Mouse (Mus musculus) embryonic facial prominence, embryonic 10.5 days (tissue): ENCODE results near the gene Apoa1. TPM values are rescaled to one million over a fixed set of nuclear protein-coding genes. Genes with fewer than 3 reads are reported as not detected.

Experiments used
- DNase-seq: peaks from one replicate; pipeline ENCODE4 v3.0.0-alpha.2; 2017; ENCODE audit warnings: low spot score
- H3K27ac ChIP-seq: fragments of 300-500 bp; sonication (generic); replicated peaks from 2 replicates; pipeline ENCODE4 v1.5.1; 2016; ENCODE audit warnings: mild to moderate bottlenecking
- H3K27me3 ChIP-seq: fragments of 300-500 bp; sonication (generic); replicated peaks from 2 replicates; pipeline ENCODE4 v1.6.1; 2016; ENCODE audit warnings: low read depth, mild to moderate bottlenecking; ENCODE audit not compliant: poor library complexity, severe bottlenecking
- H3K36me3 ChIP-seq: fragments of 300-500 bp; sonication (generic); replicated peaks from 2 replicates; pipeline ENCODE4 v1.6.1; 2016; ENCODE audit warnings: mild to moderate bottlenecking, moderate library complexity
- H3K4me1 ChIP-seq: fragments of 300-500 bp; sonication (generic); 2 replicates; pipeline ENCODE4 v1.6.1; 2016
- H3K4me3 ChIP-seq: fragments of 300-500 bp; sonication (generic); 2 replicates; pipeline ENCODE4 v1.5.1; 2016; ENCODE audit warnings: mild to moderate bottlenecking, moderate library complexity
- H3K9me3 ChIP-seq: fragments of 300-500 bp; sonication (generic); 2 replicates; pipeline ENCODE4 v1.6.1; 2016; ENCODE audit warnings: mild to moderate bottlenecking
- WGBS: fragments of 180-500 bp; shearing (Covaris S2); methylation state at CpG from one replicate; pipeline ENCODE4 v1.1.7; 2016; 5-methylcytosine and 5-hydroxymethylcytosine counted together
- polyA plus RNA-seq: library from polyadenylated mRNA; unstranded; fragments of >200 nt; fragmentation: Nextera tagmentation; extraction: Ambion mirVana; gene quantifications from 2 replicates; pipeline ENCODE4 v1.2.1, GENCODE M21; 2016

Gene Apoa1
- polyA plus RNA-seq, 1 experiment from 2014 or later: 1.4 TPM

DNA sequence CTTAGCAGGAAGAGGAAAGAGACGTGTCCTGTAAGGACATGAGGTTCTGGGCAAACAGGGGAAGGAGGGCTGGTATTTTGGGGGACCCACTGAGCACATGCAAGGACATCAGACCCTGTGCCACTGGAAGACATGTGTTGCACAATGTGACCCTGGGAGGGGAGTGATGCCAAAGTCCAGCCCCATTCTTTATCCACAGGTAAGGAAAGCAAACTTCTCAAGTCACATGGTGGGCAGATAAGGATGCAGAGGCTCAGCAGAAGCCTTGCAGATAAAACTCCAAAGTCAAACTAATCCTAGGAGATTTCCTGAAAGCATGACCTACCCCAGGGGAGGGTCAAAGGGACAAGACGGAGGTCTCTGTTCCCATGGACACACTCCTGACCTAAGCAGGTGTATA is 13.4 kb downstream of the Apoa1 start:
- DNase-seq: no peak
- WGBS: 77% methylated on average over 2 of the region's 2 CpGs
- Histone ChIP-seq H3K27ac (no peak overlapping the region), H3K4me1 (peaks cover 8% of the 10 kb centered on the region), H3K36me3 (no peaks in the 10 kb centered on the region), H3K4me3 (no peak overlapping the region), H3K27me3 (peaks cover 12% of the 10 kb centered on the region; the same call in 1 of the 2 replicates), H3K9me3 (no peaks in the 10 kb centered on the region)

GRCm38 (mm10) chr9:46243122-46243521 is 14.7 kb downstream of the Apoa1 start:
- H3K36me3 ChIP-seq: no peaks in the 10 kb centered on the region
- no peaks in the 10 kb centered on the region for H3K9me3 ChIP-seq
- peaks cover 8% of the 10 kb centered on the region for H3K4me1 ChIP-seq
- no peak overlapping the region for H3K4me3 ChIP-seq
- H3K27me3 ChIP-seq: peaks cover 12% of the 10 kb centered on the region
- WGBS: 68% methylated on average over 4 of the region's 4 CpGs
- DNase-seq: no peak
- H3K27ac ChIP-seq: no peak overlapping the region

- Histone ChIP-seq H3K27me3 (peaks cover 12% of the 10 kb centered on the region), H3K36me3 (no peaks in the 10 kb centered on the region), H3K4me3 (no peak overlapping the region), H3K27ac (no peak overlapping the region), H3K4me1 (peaks cover 8% of the 10 kb centered on the region), H3K9me3 (no peaks in the 10 kb centered on the region)
- DNase-seq: no peak
- 55% methylated on average over 8 of the region's 8 CpGs for WGBS
Measured at GRCm38 (mm10) chr9:46243584-46243983, 15.2 kb downstream of the Apoa1 start.

DNA sequence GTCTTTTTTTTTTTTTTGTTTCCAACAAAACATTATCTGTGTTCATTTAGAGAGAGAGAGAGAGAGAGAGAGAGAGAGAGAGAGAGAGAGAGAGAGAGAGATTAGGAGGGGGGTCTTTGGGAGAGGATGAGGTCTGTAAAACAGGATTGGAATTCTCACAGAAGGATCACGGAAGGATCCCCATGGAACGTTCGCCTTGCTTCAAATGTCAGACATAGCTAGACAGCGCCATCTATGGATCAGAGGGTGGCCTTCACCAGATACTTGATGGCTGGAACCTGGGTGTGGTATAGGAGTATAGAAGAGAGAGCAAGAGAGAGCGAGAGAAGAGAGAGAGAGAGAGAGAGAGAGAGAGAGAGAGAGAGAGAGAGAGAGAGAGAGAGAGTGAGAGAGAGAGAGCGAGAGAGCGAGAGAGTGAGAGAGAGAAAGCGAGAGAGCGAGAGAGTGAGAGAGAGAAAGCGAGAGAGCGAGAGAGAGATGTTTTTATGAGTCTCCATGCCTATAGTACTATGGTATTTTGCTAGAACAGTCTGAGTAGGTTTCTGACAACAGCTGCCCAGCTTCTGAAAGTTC is 18.5 kb downstream of the Apoa1 start:
- 27% methylated on average over 11 of the region's 11 CpGs for WGBS
- H3K4me1 ChIP-seq: peaks cover 8% of the 10 kb centered on the region
- H3K4me3 ChIP-seq: no peak overlapping the region
- H3K36me3 ChIP-seq: no peaks in the 10 kb centered on the region
- H3K9me3 ChIP-seq: no peaks in the 10 kb centered on the region
- peaks cover 12% of the 10 kb centered on the region for H3K27me3 ChIP-seq
- H3K27ac ChIP-seq: no peak overlapping the region
- DNase-seq: peak; percentile 75

- no peaks in the 10 kb centered on the region for H3K36me3 ChIP-seq
- peaks cover 5% of the 10 kb centered on the region; the same call in 1 of the 2 replicates for H3K4me1 ChIP-seq
- H3K9me3 ChIP-seq: no peaks in the 10 kb centered on the region
- no peak for DNase-seq
- WGBS: 87% methylated on average over 7 of the region's 7 CpGs
- H3K27me3 ChIP-seq: no peaks in the 10 kb centered on the region
- no peak overlapping the region for H3K4me3 ChIP-seq
- H3K27ac ChIP-seq: no peak overlapping the region
Measured at GRCm38 (mm10) chr9:46256177-46256576, 27.8 kb downstream of the Apoa1 start.

- H3K9me3 ChIP-seq: no peaks in the 10 kb centered on the region
- DNase-seq: no peak
- H3K4me3 ChIP-seq: no peak overlapping the region
- 89% methylated on average over 10 of the region's 10 CpGs for WGBS
- no peaks in the 10 kb centered on the region for H3K27me3 ChIP-seq
- no peak overlapping the region for H3K27ac ChIP-seq
- H3K4me1 ChIP-seq: peaks cover 5% of the 10 kb centered on the region; the same call in 1 of the 2 replicates
- H3K36me3 ChIP-seq: no peaks in the 10 kb centered on the region
Measured at GRCm38 (mm10) chr9:46256658-46257385, 28.4 kb downstream of the Apoa1 start.

DNA sequence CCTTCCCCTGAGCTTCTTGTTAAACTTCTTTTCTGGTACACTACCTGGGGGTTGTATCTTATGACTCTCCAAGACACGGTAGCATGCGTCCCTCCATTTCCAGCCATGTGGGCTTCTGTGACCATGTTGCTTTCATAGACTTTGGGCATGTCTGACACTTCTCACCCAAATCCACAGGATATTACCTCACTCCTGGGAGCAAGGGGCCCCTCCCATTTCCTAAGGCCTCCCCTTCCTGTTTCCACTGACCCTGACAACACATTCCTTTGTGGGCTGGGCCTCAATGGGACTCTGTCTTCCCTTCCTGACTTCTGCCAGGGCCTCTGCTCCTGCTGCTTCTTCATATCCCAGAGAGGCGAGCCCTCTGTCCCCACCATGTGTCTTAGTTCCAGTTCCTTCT is 29.2 kb downstream of the Apoa1 start:
- Histone ChIP-seq H3K27ac (no peak overlapping the region), H3K4me1 (peaks cover 5% of the 10 kb centered on the region; the same call in 1 of the 2 replicates), H3K9me3 (no peaks in the 10 kb centered on the region), H3K4me3 (no peak overlapping the region), H3K36me3 (no peaks in the 10 kb centered on the region), H3K27me3 (no peaks in the 10 kb centered on the region)
- WGBS: 86% methylated on average over 3 of the region's 3 CpGs
- no peak for DNase-seq

GRCm38 (mm10) chr9:46259111-46259510 is 30.7 kb downstream of the Apoa1 start:
- Histone ChIP-seq H3K9me3 (no peaks in the 10 kb centered on the region), H3K4me1 (peaks cover 5% of the 10 kb centered on the region; the same call in 1 of the 2 replicates), H3K27me3 (no peaks in the 10 kb centered on the region), H3K27ac (no peak overlapping the region), H3K36me3 (no peaks in the 10 kb centered on the region), H3K4me3 (no peak overlapping the region)
- WGBS: 88% methylated on average over 6 of the region's 6 CpGs
- DNase-seq: no peak

DNA sequence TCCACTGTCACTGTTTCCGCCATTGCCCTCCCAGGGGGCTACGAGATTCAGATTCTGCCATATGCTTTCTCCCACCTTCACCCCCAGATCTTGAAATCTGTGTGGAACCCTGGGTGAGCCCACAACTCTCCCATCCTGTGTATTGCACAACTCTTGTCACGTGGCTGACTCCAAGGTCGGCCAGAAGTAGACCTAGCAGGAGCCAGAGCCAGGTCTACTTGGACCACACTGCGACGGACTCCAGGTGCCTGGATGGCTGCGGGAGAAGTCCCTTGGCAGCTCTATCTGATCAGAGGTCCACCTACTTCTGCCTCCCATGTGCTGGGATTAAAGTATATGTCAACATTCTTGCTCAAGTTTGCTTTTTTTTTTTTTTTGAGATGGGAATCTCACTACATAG is 32.8 kb downstream of the Apoa1 start:
- peaks cover 5% of the 10 kb centered on the region; the same call in 1 of the 2 replicates for H3K4me1 ChIP-seq
- H3K4me3 ChIP-seq: no peak overlapping the region
- WGBS: 88% methylated on average over 7 of the region's 7 CpGs
- H3K27me3 ChIP-seq: no peaks in the 10 kb centered on the region
- no peaks in the 10 kb centered on the region for H3K36me3 ChIP-seq
- H3K27ac ChIP-seq: no peak overlapping the region
- no peaks in the 10 kb centered on the region for H3K9me3 ChIP-seq
- DNase-seq: no peak

GRCm38 (mm10) chr9:46268343-46268873 is 40.0 kb downstream of the Apoa1 start, which contains the start of gene Apoa5:
Apoa5 (plus strand) TSS chr9:46268633.
- Histone ChIP-seq H3K9me3 (no peaks in the 10 kb centered on the region), H3K36me3 (no peaks in the 10 kb centered on the region), H3K4me1 (peaks cover 21% of the 10 kb centered on the region), H3K4me3 (no peak within 1 kb of the TSS), H3K27me3 (peaks cover 43% of the 10 kb centered on the region), H3K27ac (no peak within 1 kb of the TSS)
- 58% methylated on average over 7 of the region's 7 CpGs for WGBS
- no peak for DNase-seq

- H3K9me3 ChIP-seq: no peaks in the 10 kb centered on the region
- peaks cover 28% of the 10 kb centered on the region for H3K4me1 ChIP-seq
- DNase-seq: no peak
- H3K4me3 ChIP-seq: no peak overlapping the region
- H3K36me3 ChIP-seq: peaks cover under 1% of the 10 kb centered on the region; the same call in 1 of the 2 replicates
- peaks cover 43% of the 10 kb centered on the region for H3K27me3 ChIP-seq
- no peak overlapping the region for H3K27ac ChIP-seq
- 85% methylated on average over 5 of the region's 5 CpGs for WGBS
Measured at GRCm38 (mm10) chr9:46269125-46269524, 40.7 kb downstream of the Apoa1 start.

DNA sequence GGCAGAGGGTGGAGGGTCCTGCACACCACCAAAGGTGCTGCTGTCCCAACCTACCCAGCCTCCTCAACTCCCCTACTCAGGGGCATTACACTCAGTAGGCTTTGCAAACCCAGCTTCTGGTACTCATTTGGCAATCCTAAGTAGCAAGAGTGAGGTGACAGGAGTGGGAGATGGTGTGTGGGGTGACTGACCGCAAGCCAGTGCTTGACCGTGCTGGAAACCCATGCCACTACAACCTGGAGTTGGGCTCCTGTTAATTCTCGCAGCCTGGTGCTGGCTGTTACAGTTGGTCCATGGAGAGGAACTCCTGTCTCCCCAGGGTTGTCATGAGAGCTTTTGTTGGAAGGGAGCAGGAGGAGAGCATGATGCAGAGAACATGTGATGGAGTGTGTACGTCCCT is 42.4 kb downstream of the Apoa1 start:
- no peak for DNase-seq
- no peak overlapping the region for H3K4me3 ChIP-seq
- H3K36me3 ChIP-seq: peaks cover 17% of the 10 kb centered on the region
- peaks cover 32% of the 10 kb centered on the region for H3K4me1 ChIP-seq
- H3K27ac ChIP-seq: no peak overlapping the region
- 90% methylated on average over 4 of the region's 4 CpGs for WGBS
- H3K9me3 ChIP-seq: no peaks in the 10 kb centered on the region
- H3K27me3 ChIP-seq: peaks cover 43% of the 10 kb centered on the region

- no peak overlapping the region for H3K27ac ChIP-seq
- WGBS: 86% methylated on average over 9 of the region's 9 CpGs
- peaks cover 30% of the 10 kb centered on the region for H3K36me3 ChIP-seq
- H3K9me3 ChIP-seq: no peaks in the 10 kb centered on the region
- DNase-seq: no peak
- H3K4me3 ChIP-seq: peak overlapping the region; percentile 95; the same call in 1 of the 2 replicates
- peaks cover 43% of the 10 kb centered on the region for H3K27me3 ChIP-seq
- peaks cover 32% of the 10 kb centered on the region for H3K4me1 ChIP-seq
Measured at GRCm38 (mm10) chr9:46272070-46272469, 43.7 kb downstream of the Apoa1 start.
